Mouse (Mus musculus) liver, postnatal 0 days (tissue): Measurements from ENCODE around the gene Gm10272.

ENCODE experiments used
- CTCF ChIP-seq: sonication (generic); IDR thresholded peaks from 2 replicates; pipeline ENCODE4 v1.5.1; 2016; ENCODE audit warnings: antibody characterized with exemption, low read depth
- EP300 ChIP-seq: IDR thresholded peaks from 2 replicates; pipeline ENCODE4 v1.6.1; 2016; ENCODE audit warnings: antibody characterized with exemption, low read depth, mild to moderate bottlenecking

DNA sequence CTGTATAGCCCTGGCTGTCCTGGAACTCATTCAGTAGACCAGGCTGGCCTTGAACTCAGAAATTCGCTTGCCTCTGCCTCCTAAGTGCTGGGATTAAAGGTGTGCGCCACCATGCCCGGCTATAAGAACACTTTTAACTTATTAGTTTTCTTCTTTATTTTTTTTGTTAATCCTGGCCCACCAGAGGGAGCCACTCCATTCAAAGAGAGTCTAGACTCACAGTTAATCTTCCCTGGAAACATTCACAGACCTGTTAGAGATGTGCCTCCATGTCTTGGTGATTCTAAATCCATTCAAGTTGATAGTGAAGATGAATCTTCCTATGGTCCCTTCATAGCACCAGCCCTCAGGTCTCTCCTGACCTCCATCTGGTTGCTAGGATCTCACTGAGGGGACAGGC lies 3.4 kb downstream of the Gm10272 start:
- TF ChIP-seq CTCF (no peak), EP300 (no peak)
